Mouse (Mus musculus) left cerebral cortex, postnatal 14 days (tissue): Measurements from ENCODE around the gene Olfr1158. TPM values are rescaled to one million over a fixed set of nuclear protein-coding genes. Genes with fewer than 3 reads are reported as not detected.
"Not testable (repeated sequence)": the region's sequence is repeated elsewhere in the genome, so short reads cannot be mapped to it uniquely, and the experiment has no call there.

Source experiments
- DNase-seq, 2 experiments: peaks; one replicate each; pipeline ENCODE4 v3.0.0; 2021 to 2022; ENCODE audit warnings: low spot score in 2 of 2, mixed read lengths in 1 of 2
- intact Hi-C: fragments of 180-260 bp; cut with DNase I; formaldehyde crosslinking; loops from one replicate; pipeline ENCODE4 v1.15.1; 2025
- long read RNA-seq, 2 experiments: library from polyadenylated mRNA; stranded (forward); transcript quantifications; one replicate each; pipeline ENCODE4 v2.0.0; 2021
- total RNA-seq, 2 experiments: library from RNA; stranded (reverse); gene quantifications; 2 replicates each; pipeline ENCODE4 v1.2.3; 2021

Gene Olfr1158
- not detected for total RNA-seq
- long read RNA-seq, experiment 1, result 0 reads
- long read RNA-seq, experiment 2, result 0 reads

GRCm38 (mm10) chr2:87989813-87990212 is at the start of gene Olfr1158:
Gene Olfr1158, plus strand, starts transcription at chr2:87990113.
- intact Hi-C loops, result no loop called here
- DNase-seq, result no peak

- intact Hi-C loops, result no loop called here
- DNase-seq, result no peak
Observed at GRCm38 (mm10) chr2:87945037-87945436, 44.9 kb upstream of the Olfr1158 start, which contains the start of gene Olfr1155. Gene Olfr1155, minus strand, starts transcription at chr2:87945137.

- intact Hi-C loops, result no loop called here
- DNase-seq, result no peak
Observed at GRCm38 (mm10) chr2:87953000-87953399, 36.9 kb upstream of the Olfr1158 start, which contains the start of gene Olfr1156. Gene Olfr1156, minus strand, starts transcription at chr2:87953100.

- intact Hi-C loops, result no loop called here
- no peak for DNase-seq
Observed at GRCm38 (mm10) chr2:87968199-87968598, 21.7 kb upstream of the Olfr1158 start, which contains the start of gene Olfr1157. Gene Olfr1157, minus strand, starts transcription at chr2:87968299.

- DNase-seq, result no peak
- intact Hi-C loops, result no loop called here
Observed at GRCm38 (mm10) chr2:87974563-87974962, 15.3 kb upstream of the Olfr1158 start, which contains the start of gene Olfr74. Gene Olfr74, minus strand, starts transcription at chr2:87974663.

GRCm38 (mm10) chr2:88007515-88008318 is 17.8 kb downstream of the Olfr1158 start, which contains the start of gene Olfr1160:
Gene Olfr1160, minus strand, starts transcription at chr2:88008268.
- intact Hi-C loops, result no loop called here
- no peak for DNase-seq

- DNase-seq, intact Hi-C loops: not testable (repeated sequence)
Observed at GRCm38 (mm10) chr2:88022474-88022873, 32.6 kb downstream of the Olfr1158 start, which contains the start of gene Olfr1161. Gene Olfr1161, plus strand, starts transcription at chr2:88022774.

- intact Hi-C loops, result no loop called here
- DNase-seq, result no peak
Observed at GRCm38 (mm10) chr2:88037599-88037998, 47.7 kb downstream of the Olfr1158 start, which contains the start of gene Olfr73. Gene Olfr73, minus strand, starts transcription at chr2:88037699.

Other genes with a start within 250 kb of the Olfr1158 start
- gene Olfr1140, start 246.4 kb upstream of the Olfr1158 start, total RNA-seq, result not detected
- gene Olfr1141, start 236.1 kb upstream of the Olfr1158 start, total RNA-seq, result not detected
- not detected for gene Olfr152, start 210.6 kb upstream of the Olfr1158 start, total RNA-seq
- not detected for gene Olfr1143, start 189.5 kb upstream of the Olfr1158 start, total RNA-seq
- not detected for gene Olfr1145, start 180.3 kb upstream of the Olfr1158 start, total RNA-seq
- gene Olfr1148, start 159.6 kb upstream of the Olfr1158 start, total RNA-seq, result not detected
- not detected for gene Olfr1150-ps1, start 146.1 kb upstream of the Olfr1158 start, total RNA-seq
- gene Olfr1151, start 134.3 kb upstream of the Olfr1158 start, total RNA-seq, result not detected
- not detected for gene Olfr1152, start 123.6 kb upstream of the Olfr1158 start, total RNA-seq
- not detected for gene Olfr1153, start 95.2 kb upstream of the Olfr1158 start, total RNA-seq
- not detected for gene Olfr1154, start 84.9 kb upstream of the Olfr1158 start, total RNA-seq
- gene Olfr1155, start 45.0 kb upstream of the Olfr1158 start, total RNA-seq, result not detected
- not detected for gene Olfr1156, start 37.0 kb upstream of the Olfr1158 start, total RNA-seq
- gene Olfr1157, start 21.8 kb upstream of the Olfr1158 start, total RNA-seq, result not detected
- gene Olfr74, start 15.4 kb upstream of the Olfr1158 start, total RNA-seq, result not detected
- not detected for gene Olfr1160, start 18.2 kb downstream of the Olfr1158 start, total RNA-seq
- gene Olfr1161, start 32.7 kb downstream of the Olfr1158 start, total RNA-seq, result not detected
- gene Olfr73, start 47.6 kb downstream of the Olfr1158 start, total RNA-seq, result not detected
- gene Olfr1162, start 61.0 kb downstream of the Olfr1158 start, total RNA-seq, result not detected
- not detected for gene Olfr1163, start 81.7 kb downstream of the Olfr1158 start, total RNA-seq
- gene Olfr1164, start 103.9 kb downstream of the Olfr1158 start, total RNA-seq, result not detected
- not detected for gene Olfr1166, start 138.2 kb downstream of the Olfr1158 start, total RNA-seq
- gene Olfr1167, start 165.1 kb downstream of the Olfr1158 start, total RNA-seq, result not detected
- gene Olfr1168, start 191.8 kb downstream of the Olfr1158 start, total RNA-seq, result not detected
- gene Olfr1170, start 238.2 kb downstream of the Olfr1158 start, total RNA-seq, result not detected